25 mouse cellular contexts compared by ENCODE assay signal in genomic region chr14:49590322-49590721, GRCm38 (mm10).
"Had no signal": no experiment of that assay in that cellular context is flagged by ENCODE, and none has a peak within 500 bp of the region (broad histone marks: within the 10 kb centered on the region; RNA-seq: fewer than 3 reads in every experiment).

No protein-coding gene starts in this region.

- H3K9ac ChIP-seq: limb, embryonic 13.5 days; liver, embryonic 12.5 days; liver, embryonic 15.5 days; lung, embryonic 15.5 days; midbrain, embryonic 13.5 days; neural tube, embryonic 13.5 days had no signal

- H3K4me2 ChIP-seq: limb, embryonic 13.5 days; liver, embryonic 12.5 days; liver, embryonic 15.5 days; lung, embryonic 15.5 days; midbrain, embryonic 13.5 days; neural tube, embryonic 13.5 days had no signal

- H3K36me3 ChIP-seq: limb, embryonic 10.5 days; limb, embryonic 13.5 days; liver, embryonic 12.5 days; liver, embryonic 15.5 days; lung, embryonic 15.5 days; midbrain, embryonic 10.5 days; midbrain, embryonic 13.5 days; neural tube, embryonic 13.5 days had no signal

- H3K27me3 ChIP-seq: limb, embryonic 13.5 days; liver, embryonic 12.5 days; liver, embryonic 15.5 days; lung, embryonic 15.5 days; megakaryocyte, embryonic 14.5 days; midbrain, embryonic 13.5 days; neural tube, embryonic 13.5 days had no signal

- H3K4me1 ChIP-seq: limb, embryonic 10.5 days; limb, embryonic 13.5 days; liver, embryonic 12.5 days; liver, embryonic 15.5 days; lung, embryonic 15.5 days; megakaryocyte, embryonic 14.5 days; midbrain, embryonic 13.5 days; neural tube, embryonic 13.5 days had no signal

- H3K4me3 ChIP-seq: layer of hippocampus, adult 2 months; limb, embryonic 10.5 days; limb, embryonic 13.5 days; liver, embryonic 12.5 days; liver, embryonic 15.5 days; lung, embryonic 15.5 days; megakaryocyte, embryonic 14.5 days; midbrain, embryonic 10.5 days; midbrain, embryonic 13.5 days; myocyte; neural tube, embryonic 13.5 days had no signal

- DNase-seq: kidney, adult 2 months; kidney, postnatal 25 days; layer of hippocampus, adult 9-11 months; liver; lung, adult 18-20 months; lung, postnatal 10 days; lung, postnatal 36 days; retina, postnatal 1 day; thymus, adult 2 months; thymus, postnatal 14 days; thymus, postnatal 4 days had no signal

- H3K27ac ChIP-seq: kidney, postnatal 0 days; layer of hippocampus, adult 2 months; limb, embryonic 10.5 days; limb, embryonic 13.5 days; liver, embryonic 12.5 days; liver, embryonic 15.5 days; lung, embryonic 15.5 days; midbrain, embryonic 10.5 days; midbrain, embryonic 13.5 days; neural tube, embryonic 13.5 days had no signal

- H3K9me3 ChIP-seq: limb, embryonic 10.5 days; limb, embryonic 13.5 days; liver, embryonic 12.5 days; liver, embryonic 15.5 days; lung, embryonic 15.5 days; midbrain, embryonic 10.5 days; midbrain, embryonic 13.5 days; neural tube, embryonic 13.5 days had no signal

- ATAC-seq: intestine, postnatal 0 days; liver, embryonic 12.5 days; midbrain, embryonic 13.5 days; midbrain, embryonic 16.5 days had no signal
